Mouse (Mus musculus) liver, adult (tissue): ENCODE data around the gene Dock3.

Source experiments
- GATA4 ChIP-seq: IDR thresholded peaks from 2 replicates; pipeline ENCODE4 v1.6.1; 2014; ENCODE audit warnings: mild to moderate bottlenecking, low read length; ENCODE audit not compliant: insufficient replicate concordance

Gene Dock3

GRCm38 (mm10) chr9:107263912-107264311, 32.2 kb upstream of the Dock3 start:
- no peak for TF ChIP-seq GATA4

GRCm38 (mm10) chr9:107262375-107262774, 30.7 kb upstream of the Dock3 start:
- TF ChIP-seq GATA4 = no peak

GRCm38 (mm10) chr9:107261792-107262191, 30.1 kb upstream of the Dock3 start:
- TF ChIP-seq GATA4 = no peak

GRCm38 (mm10) chr9:107260836-107261235, 29.1 kb upstream of the Dock3 start:
- no peak for TF ChIP-seq GATA4

- no peak for TF ChIP-seq GATA4
Observed at GRCm38 (mm10) chr9:107260429-107260828, 28.7 kb upstream of the Dock3 start.

- TF ChIP-seq GATA4 = no peak
Observed at GRCm38 (mm10) chr9:107259571-107259970, 27.9 kb upstream of the Dock3 start.

- TF ChIP-seq GATA4 = no peak
Observed at GRCm38 (mm10) chr9:107255596-107255995, 23.9 kb upstream of the Dock3 start.

GRCm38 (mm10) chr9:107254925-107255324, 23.2 kb upstream of the Dock3 start:
- no peak for TF ChIP-seq GATA4

- TF ChIP-seq GATA4 = no peak
Observed at GRCm38 (mm10) chr9:107254476-107254875, 22.8 kb upstream of the Dock3 start.

GRCm38 (mm10) chr9:107252164-107252563, 20.5 kb upstream of the Dock3 start:
- no peak for TF ChIP-seq GATA4

- TF ChIP-seq GATA4 = no peak
Observed at GRCm38 (mm10) chr9:107250416-107251337, 19.0 kb upstream of the Dock3 start.

GRCm38 (mm10) chr9:107249154-107249553, 17.4 kb upstream of the Dock3 start:
- TF ChIP-seq GATA4 = no peak

- no peak for TF ChIP-seq GATA4
Observed at GRCm38 (mm10) chr9:107246170-107246569, 14.5 kb upstream of the Dock3 start.

GRCm38 (mm10) chr9:107245311-107245710, 13.6 kb upstream of the Dock3 start:
- TF ChIP-seq GATA4 = no peak

GRCm38 (mm10) chr9:107236151-107236550, 4.4 kb upstream of the Dock3 start:
- TF ChIP-seq GATA4 = no peak

GRCm38 (mm10) chr9:107235261-107235660, 3.6 kb upstream of the Dock3 start:
- TF ChIP-seq GATA4 = no peak

- no peak for TF ChIP-seq GATA4
Observed at GRCm38 (mm10) chr9:107232140-107232539, 431 bp upstream of the Dock3 start.
